Mouse (Mus musculus): ENCODE results near the gene Il1b.

Il1b gene

GRCm38 (mm10) chr2:129368795-129369194 is 2.1 kb downstream of the Il1b start:
- no peak for DNase-seq (ENCODE audit: low read depth, low spot score)

GRCm38 (mm10) chr2:129368106-129368505 is 2.8 kb downstream of the Il1b start:
- DNase-seq (ENCODE audit: low read depth, low spot score): no peak

GRCm38 (mm10) chr2:129367246-129367645 is 3.7 kb downstream of the Il1b start:
- DNase-seq (ENCODE audit: low read depth, low spot score): no peak

GRCm38 (mm10) chr2:129360975-129361560 is 9.9 kb downstream of the Il1b start:
- DNase-seq (ENCODE audit: low read depth, low spot score): no peak

GRCm38 (mm10) chr2:129360197-129360596 is 10.7 kb downstream of the Il1b start:
- no peak for DNase-seq (ENCODE audit: low read depth, low spot score)

GRCm38 (mm10) chr2:129338138-129338621 is 32.8 kb downstream of the Il1b start:
- no peak for DNase-seq (ENCODE audit: low read depth, low spot score)

GRCm38 (mm10) chr2:129333471-129333870 is 37.5 kb downstream of the Il1b start:
- DNase-seq (ENCODE audit: low read depth, low spot score): no peak

- DNase-seq (ENCODE audit: low read depth, low spot score): no peak
Observed at GRCm38 (mm10) chr2:129330540-129330939, 40.4 kb downstream of the Il1b start.

- no peak for DNase-seq (ENCODE audit: low read depth, low spot score)
Observed at GRCm38 (mm10) chr2:129330024-129330423, 40.9 kb downstream of the Il1b start.

GRCm38 (mm10) chr2:129328238-129328637 is 42.7 kb downstream of the Il1b start:
- no peak for DNase-seq (ENCODE audit: low read depth, low spot score)

- DNase-seq (ENCODE audit: low read depth, low spot score): no peak
Observed at GRCm38 (mm10) chr2:129324216-129324615, 46.7 kb downstream of the Il1b start.

GRCm38 (mm10) chr2:129322117-129322635 is 48.8 kb downstream of the Il1b start:
- DNase-seq (ENCODE audit: low read depth, low spot score): no peak

- DNase-seq (ENCODE audit: low read depth, low spot score): no peak
Observed at GRCm38 (mm10) chr2:129320033-129320605, 50.8 kb downstream of the Il1b start.

- no peak for DNase-seq (ENCODE audit: low read depth, low spot score)
Observed at GRCm38 (mm10) chr2:129315831-129316230, 55.1 kb downstream of the Il1b start.

GRCm38 (mm10) chr2:129314880-129315279 is 56.1 kb downstream of the Il1b start:
- no peak for DNase-seq (ENCODE audit: low read depth, low spot score)
